Mouse (Mus musculus) liver, embryonic 11.5 days (tissue): Measurements from ENCODE around the gene Setd5. TPM values are rescaled to one million over a fixed set of nuclear protein-coding genes. Genes with fewer than 3 reads are reported as not detected.

Source experiments
- ATAC-seq: fragments of 200-750 bp; cut with Nextera tagmentation; replicated peaks from 2 replicates; pipeline ENCODE4 v1.8.0; 2017; ENCODE audit warnings: moderate number of reproducible peaks, mild to moderate bottlenecking, moderate TSS enrichment, moderate library complexity; ENCODE audit not compliant: low FRiP score
- DNase-seq: peaks from one replicate; pipeline ENCODE4 v3.0.0-alpha.2; 2017; ENCODE audit warnings: low spot score
- H3K27ac ChIP-seq: fragments of 300-500 bp; sonication (generic); 2 replicates; pipeline ENCODE4 v1.5.1; 2014; ENCODE audit warnings: mild to moderate bottlenecking, low read depth, low read length, control low read depth
- H3K27me3 ChIP-seq: fragments of 300-500 bp; sonication (generic); replicated peaks from 2 replicates; pipeline ENCODE4 v1.6.1; 2014; ENCODE audit warnings: low read length, mixed read lengths; ENCODE audit not compliant: control insufficient read depth, insufficient read depth
- H3K36me3 ChIP-seq: fragments of 300-500 bp; sonication (generic); 2 replicates; pipeline ENCODE4 v1.6.1; 2014; ENCODE audit warnings: mild to moderate bottlenecking, low read length, moderate library complexity, mixed read lengths; ENCODE audit not compliant: control insufficient read depth, insufficient read depth
- H3K4me1 ChIP-seq: fragments of 300-500 bp; sonication (generic); replicated peaks from 2 replicates; pipeline ENCODE4 v1.6.1; 2014; ENCODE audit warnings: low read length, mixed read lengths; ENCODE audit not compliant: control insufficient read depth, insufficient read depth
- H3K4me2 ChIP-seq: fragments of 300-500 bp; sonication (generic); 2 replicates; pipeline ENCODE4 v1.6.1; 2014; ENCODE audit warnings: mild to moderate bottlenecking, control low read depth, moderate library complexity
- H3K4me3 ChIP-seq: fragments of 300-500 bp; sonication (generic); 2 replicates; pipeline ENCODE4 v1.5.1; 2014; ENCODE audit warnings: low read depth, low read length, control low read depth
- H3K9ac ChIP-seq: fragments of 300-500 bp; sonication (generic); 2 replicates; pipeline ENCODE4 v1.6.1; 2014; ENCODE audit warnings: low read depth, low read length, control low read depth
- H3K9me3 ChIP-seq: fragments of 300-500 bp; sonication (generic); 2 replicates; pipeline ENCODE4 v1.6.1; 2016; ENCODE audit warnings: low read length, inconsistent platforms, mixed read lengths; ENCODE audit not compliant: control insufficient read depth
- WGBS: fragments of 180-500 bp; shearing (Covaris S2); extraction: QIAGEN DNeasy Blood & Tissue Kit; methylation state at CpG from one replicate; pipeline ENCODE4 v1.1.7; 2014; 5-methylcytosine and 5-hydroxymethylcytosine counted together
- polyA plus RNA-seq: library from polyadenylated mRNA; unstranded; fragments of >200 nt; fragmentation: Nextera tagmentation; extraction: Ambion mirVana; gene quantifications from 2 replicates; pipeline ENCODE4 v1.2.1, GENCODE M21; 2014

The Setd5 gene
- polyA plus RNA-seq, 1 experiment from 2014 or later: 58.6 TPM

GRCm38 (mm10) chr6:113065186-113065585 is 12.0 kb upstream of the Setd5 start:
- H3K36me3 ChIP-seq: peaks cover 54% of the 10 kb centered on the region
- DNase-seq (no peak), ATAC-seq (no peak)
- no peaks in the 10 kb centered on the region for H3K9me3 ChIP-seq
- H3K4me3 ChIP-seq: no peak overlapping the region
- H3K4me2 ChIP-seq: no peak overlapping the region
- no peak overlapping the region for H3K9ac ChIP-seq
- WGBS: 88% methylated on average over 3 of the region's 3 CpGs
- no peaks in the 10 kb centered on the region for H3K27me3 ChIP-seq
- H3K4me1 ChIP-seq: peaks cover 5% of the 10 kb centered on the region; the same call in 1 of the 2 replicates
- H3K27ac ChIP-seq: no peak overlapping the region

- WGBS: 90% methylated on average over 1 of the region's 1 CpGs
- H3K4me1 ChIP-seq: peaks cover 7% of the 10 kb centered on the region; the same call in 1 of the 2 replicates
- H3K9ac ChIP-seq: no peak overlapping the region
- no peak overlapping the region for H3K4me3 ChIP-seq
- no peak for DNase-seq
- no peaks in the 10 kb centered on the region for H3K27me3 ChIP-seq
- ATAC-seq: 0 out of 2 replicates have a peak, but pooled peaks have one; percentile 53
- H3K27ac ChIP-seq: no peak overlapping the region
- H3K9me3 ChIP-seq: no peaks in the 10 kb centered on the region
- peaks cover 24% of the 10 kb centered on the region for H3K36me3 ChIP-seq
- no peak overlapping the region for H3K4me2 ChIP-seq
Observed at GRCm38 (mm10) chr6:113069154-113069553, 8.0 kb upstream of the Setd5 start.

- WGBS: 25% methylated on average over 3 of the region's 3 CpGs
- DNase-seq (no peak), ATAC-seq (no peak)
- Histone ChIP-seq H3K36me3 (no peaks in the 10 kb centered on the region), H3K9me3 (no peaks in the 10 kb centered on the region), H3K4me2 (peak overlapping the region; percentile 94), H3K4me3 (peak overlapping the region; percentile 82), H3K9ac (peak overlapping the region; percentile 95), H3K4me1 (peaks cover 16% of the 10 kb centered on the region), H3K27ac (peak overlapping the region; percentile 100), H3K27me3 (no peaks in the 10 kb centered on the region)
Observed at GRCm38 (mm10) chr6:113075261-113075660, 1.9 kb upstream of the Setd5 start.

- DNase-seq: peak; percentile 95
- Histone ChIP-seq H3K4me1 (peaks cover 18% of the 10 kb centered on the region), H3K4me2 (peak overlapping the region; percentile 94), H3K9me3 (no peaks in the 10 kb centered on the region), H3K27me3 (no peaks in the 10 kb centered on the region), H3K4me3 (peak overlapping the region; percentile 82), H3K9ac (peak overlapping the region; percentile 95), H3K36me3 (no peaks in the 10 kb centered on the region), H3K27ac (peak overlapping the region; percentile 100)
- peak; percentile 78 for ATAC-seq
- under 1% methylated on average over 44 of the region's 55 CpGs for WGBS
Observed at GRCm38 (mm10) chr6:113076012-113076685, 1.0 kb upstream of the Setd5 start.

GRCm38 (mm10) chr6:113077569-113078030 is 435 bp downstream of the Setd5 start:
- Histone ChIP-seq H3K27ac (peak overlapping the region; percentile 100), H3K27me3 (no peaks in the 10 kb centered on the region), H3K4me3 (peak overlapping the region; percentile 82), H3K4me2 (peak overlapping the region; percentile 94), H3K9ac (peak overlapping the region; percentile 95), H3K9me3 (no peaks in the 10 kb centered on the region), H3K4me1 (peaks cover 27% of the 10 kb centered on the region), H3K36me3 (no peaks in the 10 kb centered on the region)
- ATAC-seq (no peak), DNase-seq (no peak)
- WGBS: 0% methylated on average over 24 of the region's 28 CpGs

GRCm38 (mm10) chr6:113078031-113078721 is 1.0 kb downstream of the Setd5 start:
- H3K4me3 ChIP-seq: peak overlapping the region; percentile 82
- WGBS: 0% methylated on average over 18 of the region's 18 CpGs
- H3K4me1 ChIP-seq: peaks cover 29% of the 10 kb centered on the region
- DNase-seq: peak; percentile 35
- peak overlapping the region; percentile 100 for H3K27ac ChIP-seq
- no peak for ATAC-seq
- H3K27me3 ChIP-seq: no peaks in the 10 kb centered on the region
- no peaks in the 10 kb centered on the region for H3K36me3 ChIP-seq
- H3K9ac ChIP-seq: peak overlapping the region; percentile 95
- H3K4me2 ChIP-seq: peak overlapping the region; percentile 94
- no peaks in the 10 kb centered on the region for H3K9me3 ChIP-seq

- H3K36me3 ChIP-seq: no peaks in the 10 kb centered on the region
- peak overlapping the region; percentile 94 for H3K4me2 ChIP-seq
- 3% methylated on average over 3 of the region's 3 CpGs for WGBS
- no peak for ATAC-seq
- peak; percentile 36 for DNase-seq
- H3K27me3 ChIP-seq: no peaks in the 10 kb centered on the region
- peaks cover 33% of the 10 kb centered on the region for H3K4me1 ChIP-seq
- H3K9me3 ChIP-seq: no peaks in the 10 kb centered on the region
- H3K9ac ChIP-seq: peak overlapping the region; percentile 41
- H3K27ac ChIP-seq: no peak overlapping the region
- peak overlapping the region; percentile 82 for H3K4me3 ChIP-seq
Observed at GRCm38 (mm10) chr6:113079492-113079891, 2.3 kb downstream of the Setd5 start.

GRCm38 (mm10) chr6:113082229-113082628 is 5.1 kb downstream of the Setd5 start:
- Histone ChIP-seq H3K27ac (no peak overlapping the region), H3K9ac (no peak overlapping the region), H3K36me3 (no peaks in the 10 kb centered on the region; the same call in 1 of the 2 replicates), H3K4me2 (peak overlapping the region; percentile 56), H3K4me1 (peaks cover 28% of the 10 kb centered on the region), H3K9me3 (no peaks in the 10 kb centered on the region), H3K4me3 (peak overlapping the region; percentile 26; the same call in 1 of the 2 replicates), H3K27me3 (no peaks in the 10 kb centered on the region)
- DNase-seq: no peak
- ATAC-seq: no peak
- 24% methylated on average over 6 of the region's 6 CpGs for WGBS
